Mouse (Mus musculus) limb, embryonic 13.5 days (tissue): ENCODE results near the gene Luzp1. TPM values are rescaled to one million over a fixed set of nuclear protein-coding genes. Genes with fewer than 3 reads are reported as not detected.

ENCODE experiments used
- ATAC-seq: fragments of 200-750 bp; cut with Nextera tagmentation; 2 replicates; pipeline ENCODE4 v1.8.0; 2017; ENCODE audit warnings: low read depth, moderate number of reproducible peaks, moderate TSS enrichment; ENCODE audit not compliant: low FRiP score
- H3K27ac ChIP-seq: fragments of 300-500 bp; sonication (generic); 2 replicates; pipeline ENCODE4 v1.5.1; 2015; ENCODE audit warnings: inconsistent platforms, mild to moderate bottlenecking, moderate library complexity
- H3K27me3 ChIP-seq: fragments of 300-500 bp; sonication (generic); 2 replicates; pipeline ENCODE4 v1.6.1; 2015; ENCODE audit warnings: mild to moderate bottlenecking, inconsistent platforms
- H3K36me3 ChIP-seq: fragments of 300-500 bp; sonication (generic); 2 replicates; pipeline ENCODE4 v1.6.1; 2015; ENCODE audit warnings: inconsistent platforms, mild to moderate bottlenecking, moderate library complexity
- H3K4me1 ChIP-seq: fragments of 300-500 bp; sonication (generic); 2 replicates; pipeline ENCODE4 v1.6.1; 2015; ENCODE audit warnings: inconsistent platforms
- H3K4me2 ChIP-seq: fragments of 300-500 bp; sonication (generic); replicated peaks from 2 replicates; pipeline ENCODE4 v1.6.1; 2015; ENCODE audit warnings: inconsistent platforms, mild to moderate bottlenecking, moderate library complexity
- H3K4me3 ChIP-seq: fragments of 300-500 bp; sonication (generic); 2 replicates; pipeline ENCODE4 v1.5.1; 2015; ENCODE audit warnings: moderate library complexity, mild to moderate bottlenecking, inconsistent platforms
- H3K9ac ChIP-seq: fragments of 300-500 bp; sonication (generic); 2 replicates; pipeline ENCODE4 v1.6.1; 2015; ENCODE audit warnings: mild to moderate bottlenecking, inconsistent platforms
- H3K9me3 ChIP-seq: fragments of 300-500 bp; sonication (generic); 2 replicates; pipeline ENCODE4 v1.6.1; 2016; ENCODE audit warnings: inconsistent platforms
- WGBS: fragments of 180-500 bp; shearing (Covaris S2); methylation state at CpG from one replicate; pipeline ENCODE4 v1.1.7; 2015; 5-methylcytosine and 5-hydroxymethylcytosine counted together
- polyA plus RNA-seq: library from polyadenylated mRNA; unstranded; fragments of >200 nt; fragmentation: Nextera tagmentation; extraction: Ambion mirVana; gene quantifications from 2 replicates; pipeline ENCODE4 v1.2.1, GENCODE M21; 2015

Luzp1 gene
- polyA plus RNA-seq, 1 experiment from 2014 or later, result 155 TPM

GRCm38 (mm10) chr4:136560270-136560991 is 90.9 kb downstream of the Luzp1 start:
- no peak for ATAC-seq
- 87% methylated on average over 8 of the region's 8 CpGs for WGBS
- Histone ChIP-seq H3K9me3 (no peaks in the 10 kb centered on the region), H3K36me3 (peaks cover 95% of the 10 kb centered on the region), H3K27ac (no peak overlapping the region), H3K4me2 (no peak overlapping the region), H3K4me1 (no peaks in the 10 kb centered on the region), H3K4me3 (no peak overlapping the region), H3K27me3 (no peaks in the 10 kb centered on the region), H3K9ac (no peak overlapping the region)

GRCm38 (mm10) chr4:136562755-136563154 is 93.2 kb downstream of the Luzp1 start:
- no peak overlapping the region for H3K4me3 ChIP-seq
- no peak overlapping the region for H3K4me2 ChIP-seq
- 0 out of 2 replicates have a peak, but pooled peaks cover under 1% of the 10 kb centered on the region for H3K4me1 ChIP-seq
- no peak for ATAC-seq
- peaks cover 94% of the 10 kb centered on the region for H3K36me3 ChIP-seq
- no peak overlapping the region for H3K9ac ChIP-seq
- WGBS, result 89% methylated on average over 6 of the region's 6 CpGs
- no peaks in the 10 kb centered on the region for H3K9me3 ChIP-seq
- no peak overlapping the region for H3K27ac ChIP-seq
- H3K27me3 ChIP-seq, result no peaks in the 10 kb centered on the region

- Histone ChIP-seq H3K4me2 (no peak overlapping the region), H3K9me3 (no peaks in the 10 kb centered on the region), H3K4me1 (0 out of 2 replicates have a peak, but pooled peaks cover 2% of the 10 kb centered on the region), H3K9ac (no peak overlapping the region), H3K36me3 (peaks cover 84% of the 10 kb centered on the region), H3K4me3 (no peak overlapping the region), H3K27me3 (no peaks in the 10 kb centered on the region), H3K27ac (no peak overlapping the region)
- ATAC-seq, result no peak
- 80% methylated on average over 3 of the region's 3 CpGs for WGBS
Measured at GRCm38 (mm10) chr4:136568629-136569028, 99.1 kb downstream of the Luzp1 start.

- ATAC-seq, result no peak
- H3K36me3 ChIP-seq, result peaks cover 71% of the 10 kb centered on the region
Measured at GRCm38 (mm10) chr4:136569998-136570397, 100.4 kb downstream of the Luzp1 start.

GRCm38 (mm10) chr4:136581885-136582284 is 112.3 kb downstream of the Luzp1 start:
- Histone ChIP-seq H3K4me2 (no peak overlapping the region), H3K9ac (no peak overlapping the region), H3K4me1 (peaks cover 20% of the 10 kb centered on the region), H3K4me3 (no peak overlapping the region), H3K36me3 (peaks cover 17% of the 10 kb centered on the region), H3K27me3 (no peaks in the 10 kb centered on the region), H3K27ac (no peak overlapping the region), H3K9me3 (no peaks in the 10 kb centered on the region)
- no peak for ATAC-seq
- WGBS, result 87% methylated on average over 3 of the region's 3 CpGs

More at GRCm38 (mm10) chr4:136569998-136570397, 100.4 kb downstream of the Luzp1 start:
- peaks cover 5% of the 10 kb centered on the region; the same call in 1 of the 2 replicates for H3K4me1 ChIP-seq
- no peak overlapping the region for H3K4me3 ChIP-seq
- H3K27ac ChIP-seq, result no peak overlapping the region
- H3K4me2 ChIP-seq, result no peak overlapping the region
- H3K27me3 ChIP-seq, result no peaks in the 10 kb centered on the region
- no peak overlapping the region for H3K9ac ChIP-seq
- H3K9me3 ChIP-seq, result no peaks in the 10 kb centered on the region

GRCm38 (mm10) chr4:136587221-136587827 is 117.8 kb downstream of the Luzp1 start:
- peaks cover 18% of the 10 kb centered on the region; the same call in 1 of the 2 replicates for H3K4me1 ChIP-seq
- 80% methylated on average over 4 of the region's 4 CpGs for WGBS
- no peaks in the 10 kb centered on the region for H3K27me3 ChIP-seq
- no peak overlapping the region for H3K4me2 ChIP-seq
- H3K4me3 ChIP-seq, result no peak overlapping the region
- no peak for ATAC-seq
- H3K9me3 ChIP-seq, result no peaks in the 10 kb centered on the region
- peaks cover 31% of the 10 kb centered on the region for H3K36me3 ChIP-seq
- no peak overlapping the region for H3K9ac ChIP-seq
- H3K27ac ChIP-seq, result no peak overlapping the region

GRCm38 (mm10) chr4:136588003-136588402 is 118.4 kb downstream of the Luzp1 start:
- no peak overlapping the region for H3K4me3 ChIP-seq
- no peak overlapping the region for H3K9ac ChIP-seq
- peaks cover 31% of the 10 kb centered on the region for H3K36me3 ChIP-seq
- no peaks in the 10 kb centered on the region for H3K27me3 ChIP-seq
- WGBS, result 94% methylated on average over 4 of the region's 4 CpGs
- no peak overlapping the region for H3K27ac ChIP-seq
- no peak overlapping the region for H3K4me2 ChIP-seq
- no peaks in the 10 kb centered on the region for H3K9me3 ChIP-seq
- H3K4me1 ChIP-seq, result peaks cover 12% of the 10 kb centered on the region; the same call in 1 of the 2 replicates
- ATAC-seq, result no peak

- H3K9ac ChIP-seq, result no peak overlapping the region
- no peak for ATAC-seq
- H3K36me3 ChIP-seq, result peaks cover 23% of the 10 kb centered on the region
- no peak overlapping the region for H3K27ac ChIP-seq
- H3K4me2 ChIP-seq, result no peak overlapping the region
- H3K9me3 ChIP-seq, result no peaks in the 10 kb centered on the region
- H3K4me1 ChIP-seq, result peaks cover 13% of the 10 kb centered on the region; the same call in 1 of the 2 replicates
- H3K4me3 ChIP-seq, result no peak overlapping the region
- H3K27me3 ChIP-seq, result no peaks in the 10 kb centered on the region
- WGBS, result 66% methylated on average over 4 of the region's 4 CpGs
Measured at GRCm38 (mm10) chr4:136592111-136592510, 122.5 kb downstream of the Luzp1 start.

- Histone ChIP-seq H3K36me3 (peaks cover 16% of the 10 kb centered on the region), H3K27ac (no peak overlapping the region), H3K9me3 (no peaks in the 10 kb centered on the region), H3K4me3 (no peak overlapping the region), H3K9ac (no peak overlapping the region), H3K4me1 (peaks cover 13% of the 10 kb centered on the region; the same call in 1 of the 2 replicates), H3K27me3 (no peaks in the 10 kb centered on the region), H3K4me2 (no peak overlapping the region)
- no peak for ATAC-seq
- 85% methylated on average over 2 of the region's 2 CpGs for WGBS
Measured at GRCm38 (mm10) chr4:136594006-136594405, 124.4 kb downstream of the Luzp1 start.

- Histone ChIP-seq H3K9me3 (no peaks in the 10 kb centered on the region), H3K27me3 (no peaks in the 10 kb centered on the region), H3K9ac (no peak overlapping the region), H3K4me3 (no peak overlapping the region), H3K36me3 (peaks cover 10% of the 10 kb centered on the region), H3K27ac (no peak overlapping the region), H3K4me2 (no peak overlapping the region), H3K4me1 (peaks cover 15% of the 10 kb centered on the region; the same call in 1 of the 2 replicates)
- WGBS, result 81% methylated on average over 6 of the region's 6 CpGs
- ATAC-seq, result no peak
Measured at GRCm38 (mm10) chr4:136595221-136595620, 125.7 kb downstream of the Luzp1 start.

- 89% methylated on average over 7 of the region's 7 CpGs for WGBS
- ATAC-seq, result no peak
Measured at GRCm38 (mm10) chr4:136598268-136598876, 128.8 kb downstream of the Luzp1 start.

GRCm38 (mm10) chr4:136599869-136600268 is 130.3 kb downstream of the Luzp1 start:
- 98% methylated on average over 3 of the region's 3 CpGs for WGBS

More at GRCm38 (mm10) chr4:136598268-136598876, 128.8 kb downstream of the Luzp1 start:
- no peak overlapping the region for H3K4me3 ChIP-seq
- no peak overlapping the region for H3K9ac ChIP-seq
- no peaks in the 10 kb centered on the region for H3K9me3 ChIP-seq
- no peaks in the 10 kb centered on the region; the same call in 1 of the 2 replicates for H3K36me3 ChIP-seq
- H3K27me3 ChIP-seq, result no peaks in the 10 kb centered on the region
- peaks cover 21% of the 10 kb centered on the region for H3K4me1 ChIP-seq
- no peak overlapping the region for H3K4me2 ChIP-seq
- H3K27ac ChIP-seq, result no peak overlapping the region

More at GRCm38 (mm10) chr4:136599869-136600268, 130.3 kb downstream of the Luzp1 start:
- Histone ChIP-seq H3K4me2 (peak overlapping the region; percentile 69; the same call in 1 of the 2 replicates), H3K36me3 (no peaks in the 10 kb centered on the region; the same call in 1 of the 2 replicates), H3K27ac (no peak overlapping the region), H3K9me3 (no peaks in the 10 kb centered on the region), H3K9ac (no peak overlapping the region), H3K4me3 (no peak overlapping the region), H3K27me3 (no peaks in the 10 kb centered on the region), H3K4me1 (peaks cover 13% of the 10 kb centered on the region)
- no peak for ATAC-seq
